Comparison of ENCODE assay signal across 13 mouse cellular contexts in genomic region chr17:27718250-27718649, GRCm38 (mm10). TPM values are rescaled to one million over a fixed set of nuclear protein-coding genes. Genes with fewer than 3 reads are reported as not detected.
DNase-seq lines count a peak whose midpoint lies in the region; ATAC-seq and TF ChIP-seq lines count a peak whose summit lies in the region.
"Had no signal": no experiment of that assay in that cellular context is flagged by ENCODE, and none has a peak within 500 bp of the region (broad histone marks: within the 10 kb centered on the region; RNA-seq: fewer than 3 reads in every experiment).

No protein-coding gene starts in this region.

- 0 out of 2 replicates have a peak, but pooled peaks cover 9% of the 10 kb centered on the region for H3K4me1 ChIP-seq in hindbrain, embryonic 14.5 days (replicated peaks; ENCODE audit: control insufficient read depth, insufficient read depth, low read length)
- peaks cover 12% of the 10 kb centered on the region for H3K4me1 ChIP-seq in hindbrain, embryonic 12.5 days
- H3K4me1 ChIP-seq in limb, embryonic 11.5 days (ENCODE audit: control insufficient read depth, insufficient read depth, low read length) = peaks cover 5% of the 10 kb centered on the region; the same call in 1 of the 2 replicates

- TF ChIP-seq CTCF in brain, embryonic 14.5 days (IDR thresholded peaks at IDR 0.05; ENCODE audit: borderline replicate concordance, extremely low read depth, insufficient read depth, insufficient read length) = peak; percentile 32; the same call in 1 of the 2 replicates

- 53% methylated on average over 5 of the region's 5 CpGs for WGBS in hindbrain, embryonic 14.5 days
- 61% methylated on average over 5 of the region's 5 CpGs for WGBS in hindbrain, embryonic 12.5 days
- 55% methylated on average over 5 of the region's 5 CpGs for WGBS in limb, embryonic 11.5 days

- H3K9ac ChIP-seq in hindbrain, embryonic 14.5 days = no peak overlapping the region
- H3K9ac ChIP-seq in hindbrain, embryonic 12.5 days = no peak overlapping the region
- H3K9ac ChIP-seq in limb, embryonic 11.5 days (ENCODE audit: low read length) = no peak overlapping the region
- H3K9ac ChIP-seq: liver, embryonic 15.5 days had no signal

- TF ChIP-seq POLR2A in brain, embryonic 14.5 days (IDR thresholded peaks at IDR 0.05; ENCODE audit: borderline replicate concordance, extremely low read depth, insufficient read depth, insufficient read length, poor library complexity, severe bottlenecking) = no peak

- H3K4me3 ChIP-seq in hindbrain, embryonic 14.5 days (replicated peaks; ENCODE audit: low read length) = no peak overlapping the region
- H3K4me3 ChIP-seq in hindbrain, embryonic 12.5 days = no peak overlapping the region
- no peak overlapping the region for H3K4me3 ChIP-seq in limb, embryonic 11.5 days (ENCODE audit: low read depth, low read length)
- H3K4me3 ChIP-seq: liver, embryonic 15.5 days had no signal

- H3K9me3 ChIP-seq in hindbrain, embryonic 14.5 days (ENCODE audit: control insufficient read depth, low read length) = no peaks in the 10 kb centered on the region
- no peaks in the 10 kb centered on the region for H3K9me3 ChIP-seq in hindbrain, embryonic 12.5 days (replicated peaks)
- no peaks in the 10 kb centered on the region for H3K9me3 ChIP-seq in limb, embryonic 11.5 days (ENCODE audit: control insufficient read depth, low read length)
- H3K9me3 ChIP-seq: liver, embryonic 15.5 days had no signal

- no peak overlapping the region for H3K27ac ChIP-seq in hindbrain, embryonic 14.5 days
- no peak overlapping the region for H3K27ac ChIP-seq in hindbrain, embryonic 12.5 days
- no peak overlapping the region for H3K27ac ChIP-seq in limb, embryonic 11.5 days (replicated peaks; ENCODE audit: low read depth, low read length)
- H3K27ac ChIP-seq: liver, embryonic 15.5 days had no signal

- no peak for ATAC-seq in hindbrain, embryonic 14.5 days (ENCODE audit: low FRiP score)
- no peak for ATAC-seq in hindbrain, embryonic 12.5 days (ENCODE audit: low FRiP score)
- ATAC-seq in limb, embryonic 11.5 days (ENCODE audit: insufficient number of reproducible peaks, low FRiP score, low TSS enrichment, low read depth) = no peak
- ATAC-seq in megakaryocyte progenitor cell, adult 5-6 weeks (replicated peaks; ENCODE audit: poor library complexity) = no peak

- H3K4me2 ChIP-seq in hindbrain, embryonic 14.5 days (replicated peaks) = no peak overlapping the region
- H3K4me2 ChIP-seq in hindbrain, embryonic 12.5 days (replicated peaks) = no peak overlapping the region
- no peak overlapping the region for H3K4me2 ChIP-seq in limb, embryonic 11.5 days (ENCODE audit: low read depth, severe bottlenecking)
- H3K4me2 ChIP-seq: liver, embryonic 15.5 days had no signal

- H3K27me3 ChIP-seq in hindbrain, embryonic 14.5 days (ENCODE audit: control insufficient read depth, insufficient read depth, low read length) = no peaks in the 10 kb centered on the region
- peaks cover 19% of the 10 kb centered on the region for H3K27me3 ChIP-seq in hindbrain, embryonic 12.5 days
- H3K27me3 ChIP-seq in limb, embryonic 11.5 days (ENCODE audit: control insufficient read depth, insufficient read depth, low read length) = no peaks in the 10 kb centered on the region

- DNase-seq in hindbrain, embryonic 14.5 days (ENCODE audit: low spot score) = peak; percentile 55
- peak; percentile 25 for DNase-seq in lung, postnatal 36 days
- DNase-seq in lung, postnatal 14 days = no peak
- peak; percentile 64 for DNase-seq in brain, embryonic 14.5 days (ENCODE audit: low read depth)
- DNase-seq in limb, embryonic 11.5 days (ENCODE audit: low spot score) = peak; percentile 38
- no peak for DNase-seq in ovary, adult 18-20 months (ENCODE audit: low spot score)
- DNase-seq: gastrocnemius, postnatal 36 days; heart, postnatal 4 days had no signal

- H3K36me3 ChIP-seq in hindbrain, embryonic 14.5 days (replicated peaks; ENCODE audit: control insufficient read depth, insufficient read depth) = no peaks in the 10 kb centered on the region
- no peaks in the 10 kb centered on the region for H3K36me3 ChIP-seq in hindbrain, embryonic 12.5 days
- H3K36me3 ChIP-seq in limb, embryonic 11.5 days (ENCODE audit: control insufficient read depth, insufficient read depth, low read length) = no peaks in the 10 kb centered on the region
- H3K36me3 ChIP-seq: liver, embryonic 15.5 days had no signal

RNA-seq across cellular contexts. Expression of gene Spdef, which starts 10.5 kb away (rescaled TPM):
- polyA plus RNA-seq in hindbrain, embryonic 14.5 days (2014; fragmentation: Nextera tagmentation; extraction: Ambion mirVana) = 0.26 and 0.94 TPM in 2 replicates
- polyA plus RNA-seq in hindbrain, embryonic 12.5 days (2016; fragmentation: Nextera tagmentation; extraction: Ambion mirVana) = 0.35 and 0.48 TPM in 2 replicates
- 1.1 and 1.3 TPM in 2 replicates for polyA plus RNA-seq in brain, embryonic 14.5 days (2012; rRNA removed)
- 0.24 and 0.27 TPM in 2 replicates for polyA plus RNA-seq in limb, embryonic 11.5 days (2014; fragmentation: Nextera tagmentation; extraction: Ambion mirVana)
- not detected in 2 replicates for total RNA-seq in megakaryocyte progenitor cell, adult 5-6 weeks (2015)
- not detected in 2 replicates for total RNA-seq in megakaryocyte progenitor cell, adult 5-6 weeks (2017)
- total RNA-seq: gastrocnemius, postnatal 36 days; MEL had no signal
- polyA plus RNA-seq: liver, embryonic 15.5 days; neural tube, embryonic 11.5 days had no signal

Comparison
In these comparisons a context has a peak if more than half of its experiments do, and no peak if none do; other contexts are left out.
1. DNase-seq: peak in hindbrain, embryonic 14.5 days (single experiment), lung, postnatal 36 days (single experiment), brain, embryonic 14.5 days (single experiment) and limb, embryonic 11.5 days (single experiment); none in lung, postnatal 14 days (single experiment) and ovary, adult 18-20 months (single experiment).